Mouse (Mus musculus) liver, postnatal 0 days (tissue): ENCODE measurements around the gene Trex2. TPM values are rescaled to one million over a fixed set of nuclear protein-coding genes. Genes with fewer than 3 reads are reported as not detected.
"Not testable (repeated sequence)": the region's sequence is repeated elsewhere in the genome, so short reads cannot be mapped to it uniquely, and the experiment has no call there.

Experiments used
- ATAC-seq: fragments of 200-750 bp; cut with Nextera tagmentation; 2 replicates; pipeline ENCODE4 v1.8.0; 2017; ENCODE audit warnings: mild to moderate bottlenecking, moderate library complexity
- DNase-seq: peaks from one replicate; pipeline ENCODE4 v3.0.0-alpha.2; 2016
- H3K27ac ChIP-seq: fragments of 300-500 bp; sonication (generic); 2 replicates; pipeline ENCODE4 v1.5.1; 2014; ENCODE audit warnings: antibody characterized with exemption, moderate library complexity, mild to moderate bottlenecking, low read depth
- H3K27me3 ChIP-seq: fragments of 300-500 bp; sonication (generic); 2 replicates; pipeline ENCODE4 v1.6.1; 2014; ENCODE audit warnings: low read length, control low read depth, mixed read lengths; ENCODE audit not compliant: insufficient read depth
- H3K36me3 ChIP-seq: fragments of 300-500 bp; sonication (generic); replicated peaks from 2 replicates; pipeline ENCODE4 v1.6.1; 2014; ENCODE audit warnings: mild to moderate bottlenecking, control low read depth, low read length, moderate library complexity, mixed read lengths; ENCODE audit not compliant: insufficient read depth
- H3K4me1 ChIP-seq: fragments of 300-500 bp; sonication (generic); 2 replicates; pipeline ENCODE4 v1.6.1; 2014; ENCODE audit warnings: antibody characterized with exemption, mild to moderate bottlenecking, control low read depth; ENCODE audit not compliant: insufficient read depth
- H3K4me2 ChIP-seq: fragments of 300-500 bp; sonication (generic); 2 replicates; pipeline ENCODE4 v1.6.1; 2014; ENCODE audit warnings: low read depth, mild to moderate bottlenecking, low read length, moderate library complexity, mixed read lengths
- H3K4me3 ChIP-seq: fragments of 300-500 bp; sonication (generic); 2 replicates; pipeline ENCODE4 v1.5.1; 2014; ENCODE audit warnings: low read depth, low read length
- H3K9ac ChIP-seq: fragments of 300-500 bp; sonication (generic); replicated peaks from 2 replicates; pipeline ENCODE4 v1.6.1; 2014; ENCODE audit warnings: mild to moderate bottlenecking, moderate library complexity
- H3K9me3 ChIP-seq: fragments of 300-500 bp; sonication (generic); 2 replicates; pipeline ENCODE4 v1.6.1; 2016; ENCODE audit warnings: mild to moderate bottlenecking, control low read depth, low read length, mixed read lengths
- CTCF ChIP-seq: sonication (generic); IDR thresholded peaks from 2 replicates; pipeline ENCODE4 v1.5.1; 2016; ENCODE audit warnings: antibody characterized with exemption, low read depth
- EP300 ChIP-seq: IDR thresholded peaks from 2 replicates; pipeline ENCODE4 v1.6.1; 2016; ENCODE audit warnings: antibody characterized with exemption, low read depth, mild to moderate bottlenecking
- WGBS: fragments of 180-500 bp; shearing (Covaris S2); extraction: QIAGEN DNeasy Blood & Tissue Kit; methylation state at CpG from one replicate; pipeline ENCODE4 v1.1.7; 2014; ENCODE audit not compliant: insufficient replicate concordance; 5-methylcytosine and 5-hydroxymethylcytosine counted together
- polyA plus RNA-seq: library from polyadenylated mRNA; unstranded; fragments of >200 nt; fragmentation: Nextera tagmentation; extraction: Ambion mirVana; gene quantifications from 2 replicates; pipeline ENCODE4 v1.2.1, GENCODE M21; 2015

The Trex2 gene
- polyA plus RNA-seq, 1 experiment from 2014 or later, result not detected

DNA sequence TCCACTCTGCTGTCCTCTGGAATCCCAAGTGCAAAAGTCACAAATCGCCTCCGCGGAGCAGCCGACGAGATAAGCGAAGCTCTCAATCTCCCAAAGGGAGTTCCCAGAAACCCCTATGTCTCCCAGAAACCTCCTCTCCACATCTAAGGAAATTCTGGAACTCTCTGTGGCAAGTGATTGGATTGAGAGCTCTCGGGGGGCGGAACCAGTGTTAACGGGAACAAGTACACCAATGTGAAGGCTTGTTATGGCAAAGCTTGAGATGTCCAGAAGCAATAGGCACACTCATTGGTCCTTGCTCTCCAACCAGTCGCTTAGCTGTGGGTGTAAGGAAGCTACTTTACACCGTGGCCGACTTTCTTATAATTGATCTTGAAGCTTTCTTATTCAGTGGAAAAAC, 33.5 kb downstream of the Trex2 start:
- ATAC-seq, result no peak

DNA sequence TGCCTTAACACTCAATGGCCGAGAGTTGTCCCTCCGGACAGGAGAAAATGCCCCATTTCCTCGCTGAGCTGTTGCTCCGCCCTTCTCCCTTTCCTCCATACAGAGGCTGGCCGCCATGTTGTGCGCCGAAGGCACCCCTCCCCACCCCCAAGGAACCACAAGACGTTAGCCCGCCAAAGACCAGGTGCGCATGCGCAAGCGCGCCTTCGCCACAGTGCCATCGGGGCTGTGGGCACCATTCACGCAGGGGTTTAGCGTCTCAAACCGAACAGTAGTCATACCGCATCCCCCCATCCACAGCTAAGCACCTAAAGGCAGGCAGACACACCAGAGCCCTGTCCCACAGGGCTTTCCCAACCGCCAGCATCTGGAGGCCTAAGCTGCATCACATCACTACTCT, 34.2 kb downstream of the Trex2 start:
- DNase-seq, result no peak
- 88% methylated on average over 20 of the region's 20 CpGs for whole genome bisulfite sequencing
- no peaks in the 10 kb centered on the region for H3K27me3 ChIP-seq
- no peaks in the 10 kb centered on the region for H3K4me1 ChIP-seq
- ATAC-seq, result no peak
- no peak overlapping the region for H3K9ac ChIP-seq
- H3K4me3 ChIP-seq, result no peak overlapping the region
- H3K36me3 ChIP-seq, result no peaks in the 10 kb centered on the region
- TF ChIP-seq CTCF (no peak), EP300 (no peak)
- H3K9me3 ChIP-seq, result no peaks in the 10 kb centered on the region
- H3K4me2 ChIP-seq, result no peak overlapping the region
- H3K27ac ChIP-seq, result no peak overlapping the region

More for the DNA sequence above, 33.5 kb downstream of the Trex2 start:
- WGBS, result 83% methylated on average over 12 of the region's 12 CpGs
- H3K9me3 ChIP-seq, result no peaks in the 10 kb centered on the region
- H3K36me3 ChIP-seq, result no peaks in the 10 kb centered on the region
- H3K4me1 ChIP-seq, result no peaks in the 10 kb centered on the region
- no peak overlapping the region for H3K4me3 ChIP-seq
- no peak for DNase-seq
- H3K9ac ChIP-seq, result no peak overlapping the region
- TF ChIP-seq CTCF (no peak), EP300 (no peak)
- H3K4me2 ChIP-seq, result no peak overlapping the region
- no peak overlapping the region for H3K27ac ChIP-seq
- H3K27me3 ChIP-seq, result no peaks in the 10 kb centered on the region

DNA sequence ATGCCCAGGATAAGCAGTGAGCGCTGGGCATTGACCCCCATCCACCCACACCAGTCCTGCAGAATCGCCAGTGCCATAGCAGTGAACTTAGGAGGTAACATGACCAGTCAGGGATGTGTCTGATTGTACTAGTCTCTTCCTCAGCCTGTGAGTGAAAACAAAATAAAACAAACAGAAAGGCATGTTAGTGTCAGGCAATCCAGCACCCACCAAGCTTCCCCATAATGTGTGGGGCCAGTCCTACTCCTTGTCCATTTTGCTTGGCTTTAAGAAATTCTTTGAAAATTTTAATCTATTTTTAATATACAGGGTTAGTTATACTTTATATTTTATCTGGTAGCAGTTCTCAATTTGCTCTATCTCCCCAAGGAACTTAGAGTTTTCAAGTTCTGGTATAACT, 36.5 kb downstream of the Trex2 start, which contains the start of gene Gm18336:
Gm18336 (minus strand) TSS at position 101 of the 400 bp plus-strand sequence.
- not testable (repeated sequence) for H3K36me3 ChIP-seq, ATAC-seq

DNA sequence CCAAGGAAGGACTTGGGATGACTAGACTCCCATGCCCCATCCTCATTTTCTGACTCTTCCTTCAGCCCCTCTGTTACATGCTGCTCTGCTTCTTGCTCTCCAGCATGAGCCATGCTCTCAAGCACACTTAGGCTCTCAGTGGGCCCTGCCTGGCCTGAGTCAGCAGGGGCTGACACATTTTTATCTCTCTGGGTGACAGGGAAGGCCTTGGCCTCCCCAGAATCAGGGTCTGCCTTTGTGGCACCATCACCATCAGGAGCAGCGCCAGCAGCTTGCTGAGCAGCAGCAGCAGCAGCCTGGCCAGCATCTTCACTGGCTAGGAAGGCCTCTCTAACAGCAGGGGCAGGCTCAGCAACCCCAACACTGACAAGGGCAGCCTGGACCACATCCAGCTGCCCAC, 38.7 kb downstream of the Trex2 start:
- H3K4me2 ChIP-seq, result no peak overlapping the region
- H3K27me3 ChIP-seq, result peaks cover 2% of the 10 kb centered on the region; the same call in 1 of the 2 replicates
- DNase-seq (no peak), ATAC-seq (no peak)
- no peaks in the 10 kb centered on the region for H3K36me3 ChIP-seq
- no peak overlapping the region for H3K4me3 ChIP-seq
- TF ChIP-seq EP300 (no peak), CTCF (no peak)
- no peaks in the 10 kb centered on the region for H3K9me3 ChIP-seq
- no peak overlapping the region for H3K9ac ChIP-seq
- 88% methylated on average over 1 of the region's 1 CpGs for WGBS
- H3K27ac ChIP-seq, result no peak overlapping the region
- no peaks in the 10 kb centered on the region for H3K4me1 ChIP-seq

More for the DNA sequence above, 36.5 kb downstream of the Trex2 start, which contains the start of gene Gm18336:
- 54% methylated on average over 1 of the region's 2 CpGs for WGBS
- not testable (repeated sequence) for H3K9ac ChIP-seq, H3K27me3 ChIP-seq, H3K9me3 ChIP-seq, H3K4me1 ChIP-seq, H3K4me3 ChIP-seq, H3K27ac ChIP-seq, H3K4me2 ChIP-seq, DNase-seq

DNA sequence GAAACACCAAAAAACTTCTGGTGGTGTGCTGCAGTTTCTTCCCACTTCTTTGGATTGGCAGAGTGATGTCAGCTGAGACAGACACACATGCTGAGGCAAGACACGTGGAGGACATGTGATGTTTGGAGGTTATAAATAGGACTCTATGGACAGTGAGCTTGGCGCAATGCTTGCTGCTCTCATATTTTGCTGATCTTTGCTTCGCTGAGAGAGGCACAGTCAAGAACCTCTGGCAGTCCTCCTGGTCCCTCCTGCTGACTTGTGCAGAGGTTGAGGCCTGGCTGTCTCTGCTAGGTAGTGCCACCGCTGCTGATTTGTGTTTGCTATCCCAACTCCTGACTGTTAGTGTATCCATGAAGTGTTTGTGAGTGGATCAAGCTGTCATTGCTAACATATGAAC, 43.7 kb downstream of the Trex2 start:
- 71% methylated on average over 4 of the region's 4 CpGs for WGBS
- ATAC-seq, result no peak
- Histone ChIP-seq H3K9me3 (no peaks in the 10 kb centered on the region), H3K27me3 (peaks cover 2% of the 10 kb centered on the region; the same call in 1 of the 2 replicates), H3K4me3 (no peak overlapping the region), H3K4me1 (no peaks in the 10 kb centered on the region), H3K4me2 (no peak overlapping the region), H3K36me3 (no peaks in the 10 kb centered on the region), H3K27ac (no peak overlapping the region), H3K9ac (no peak overlapping the region)
- no peak for DNase-seq
- TF ChIP-seq CTCF (no peak), EP300 (no peak)

DNA sequence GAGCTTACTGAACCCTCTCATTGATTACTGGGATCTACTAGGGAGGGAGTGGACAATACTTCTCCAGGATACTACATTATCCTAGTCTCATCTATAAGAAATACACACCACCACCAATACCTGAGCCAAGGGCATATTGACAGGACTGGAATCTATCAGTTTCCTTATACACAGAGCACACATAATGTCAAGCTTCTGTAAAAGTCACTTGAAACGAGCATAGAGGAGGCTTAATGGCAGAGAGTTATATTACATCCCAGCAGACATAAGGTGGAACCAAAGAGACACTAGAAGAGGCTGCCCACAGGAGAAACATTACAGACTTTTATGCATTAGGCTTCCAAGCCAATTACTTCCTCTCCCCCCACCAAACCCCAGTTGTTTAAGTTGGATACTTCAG, 50.2 kb downstream of the Trex2 start:
- no peak overlapping the region for H3K9ac ChIP-seq
- TF ChIP-seq EP300, result no peak
- no peak for TF ChIP-seq CTCF
- ATAC-seq (no peak), DNase-seq (no peak)
- H3K4me3 ChIP-seq, result no peak overlapping the region
- no peaks in the 10 kb centered on the region for H3K9me3 ChIP-seq
- H3K27ac ChIP-seq, result no peak overlapping the region
- H3K4me1 ChIP-seq, result no peaks in the 10 kb centered on the region
- H3K36me3 ChIP-seq, result no peaks in the 10 kb centered on the region
- WGBS, result 22% methylated on average over 1 of the region's 1 CpGs
- no peaks in the 10 kb centered on the region for H3K27me3 ChIP-seq
- H3K4me2 ChIP-seq, result no peak overlapping the region

DNA sequence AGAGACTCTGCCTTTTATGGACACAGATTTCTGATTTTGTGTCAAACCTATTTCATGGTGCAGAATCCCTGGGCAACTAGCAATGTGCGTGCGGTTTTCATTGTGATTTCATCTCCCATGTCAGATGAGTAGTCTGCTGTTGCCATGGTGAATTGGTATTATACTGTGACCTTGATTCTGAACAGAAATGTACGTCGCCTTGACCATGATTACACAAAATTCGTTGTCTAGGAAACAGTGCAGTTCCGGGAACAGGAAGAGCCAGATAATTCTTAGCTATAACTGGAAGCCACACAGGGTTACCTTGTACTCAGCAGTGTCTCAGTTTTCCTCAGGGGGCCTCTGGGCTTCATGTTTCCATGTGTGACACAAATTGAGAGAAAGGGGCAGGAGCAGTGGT, 50.7 kb downstream of the Trex2 start:
- H3K27me3 ChIP-seq, result no peaks in the 10 kb centered on the region
- TF ChIP-seq EP300 (no peak), CTCF (no peak)
- WGBS, result 69% methylated on average over 6 of the region's 6 CpGs

More for the DNA sequence above, 50.7 kb downstream of the Trex2 start:
- DNase-seq (no peak), ATAC-seq (no peak)
- no peak overlapping the region for H3K27ac ChIP-seq
- no peaks in the 10 kb centered on the region for H3K36me3 ChIP-seq
- no peak overlapping the region for H3K4me2 ChIP-seq
- no peak overlapping the region for H3K9ac ChIP-seq
- no peak overlapping the region for H3K4me3 ChIP-seq
- no peaks in the 10 kb centered on the region for H3K9me3 ChIP-seq
- no peaks in the 10 kb centered on the region for H3K4me1 ChIP-seq

Other genes starting within 250 kb of the Trex2 start
- gene Xlr3b, start 243.1 kb downstream of the Trex2 start, polyA plus RNA-seq, result 0.80 and 2.0 TPM in 2 replicates
- 0.85 and 1.1 TPM in 2 replicates for gene Xlr4b, start 221.0 kb downstream of the Trex2 start, polyA plus RNA-seq
- gene F8a, start 207.1 kb downstream of the Trex2 start, polyA plus RNA-seq, result 5.6 and 5.7 TPM in 2 replicates
- 0.25 and 0.29 TPM in 2 replicates for gene Xlr4c, start 192.2 kb downstream of the Trex2 start, polyA plus RNA-seq
- gene Xlr3c, start 170.0 kb downstream of the Trex2 start, polyA plus RNA-seq, result not detected in 2 replicates
- not detected in 2 replicates for gene Xlr5a, start 142.4 kb downstream of the Trex2 start, polyA plus RNA-seq
- not detected in 2 replicates for gene Xlr5c, start 142.4 kb downstream of the Trex2 start, polyA plus RNA-seq
- gene Gm45015, start 98.5 kb downstream of the Trex2 start, polyA plus RNA-seq, result not detected in 2 replicates
- gene Zfp275, start 92.7 kb downstream of the Trex2 start, polyA plus RNA-seq, result 1.7 and 1.8 TPM in 2 replicates
- not detected in 2 replicates for gene Gm18336, start 36.6 kb downstream of the Trex2 start, polyA plus RNA-seq
- gene Zfp92, start 24.2 kb downstream of the Trex2 start, polyA plus RNA-seq, result not detected in 2 replicates
- gene Haus7, start 23.7 kb upstream of the Trex2 start, polyA plus RNA-seq, result 22.1 and 25.3 TPM in 2 replicates
- 17.4 and 18.3 TPM in 2 replicates for gene Bgn, start 48.3 kb upstream of the Trex2 start, polyA plus RNA-seq
- gene Atp2b3, start 67.7 kb upstream of the Trex2 start, polyA plus RNA-seq, result not detected in 2 replicates
- gene Dusp9, start 204.1 kb upstream of the Trex2 start, polyA plus RNA-seq, result 3.9 and 4.2 TPM in 2 replicates
- gene Pnck, start 224.8 kb upstream of the Trex2 start, polyA plus RNA-seq, result 0.61 and 0.66 TPM in 2 replicates
- 0.72 and 0.81 TPM in 2 replicates for gene Slc6a8, start 237.8 kb upstream of the Trex2 start, polyA plus RNA-seq